Mouse (Mus musculus) liver, embryonic 14.5 days (tissue): ENCODE measurements at regions not wholly inside any gene's neighbourhood (a gene's known extent, or its start where the extent isn't known, plus 50 kb on each side); places are given as distances from the start of the nearest gene placed in this dataset.
"Not testable (repeated sequence)": the region's sequence is repeated elsewhere in the genome, so short reads cannot be mapped to it uniquely, and the experiment has no call there.

Source experiments
- ATAC-seq: fragments of 200-750 bp; cut with Nextera tagmentation; 2 replicates; pipeline ENCODE4 v1.8.0; 2017; ENCODE audit warnings: moderate number of reproducible peaks, mild to moderate bottlenecking, moderate library complexity; ENCODE audit not compliant: insufficient read depth
- DNase-seq, 3 experiments: peaks; one replicate each; pipeline ENCODE4 v3.0.0-alpha.2; 2012 to 2013; ENCODE audit warnings: low read depth in 3 of 3, low spot score in 3 of 3
- H3K27ac ChIP-seq: fragments of 300-500 bp; sonication (generic); 2 replicates; pipeline ENCODE4 v1.5.1; 2014; ENCODE audit warnings: moderate library complexity, mild to moderate bottlenecking, control low read depth, inconsistent platforms
- H3K27me3 ChIP-seq: fragments of 300-500 bp; sonication (generic); 2 replicates; pipeline ENCODE4 v1.6.1; 2014; ENCODE audit warnings: mild to moderate bottlenecking, low read length, moderate library complexity; ENCODE audit not compliant: control insufficient read depth, insufficient read depth
- H3K36me3 ChIP-seq: fragments of 300-500 bp; sonication (generic); replicated peaks from 2 replicates; pipeline ENCODE4 v1.6.1; 2014; ENCODE audit warnings: low read depth; ENCODE audit not compliant: control insufficient read depth, insufficient read depth
- H3K4me1 ChIP-seq, 2 experiments: fragments of 200-500 bp in 1 of 2; fragments of 300-500 bp in 1 of 2; sonication (generic) in 1 of 2; replicated peaks; 2 replicates each; pipeline ENCODE4 v1.6.1; 2012 to 2014; ENCODE audit warnings: antibody characterized with exemption in 1 of 2, inconsistent platforms in 1 of 2, low read length in 1 of 2; ENCODE audit not compliant: control insufficient read depth in 2 of 2, insufficient read depth in 2 of 2
- H3K4me2 ChIP-seq: fragments of 300-500 bp; sonication (generic); 2 replicates; pipeline ENCODE4 v1.6.1; 2014; ENCODE audit warnings: low read depth, mild to moderate bottlenecking, control low read depth, moderate library complexity
- H3K4me3 ChIP-seq, 2 experiments: fragments of 200-500 bp in 1 of 2; fragments of 300-500 bp in 1 of 2; sonication (generic) in 1 of 2; 2 replicates each; pipeline ENCODE4 v1.5.1; 2012 to 2014; ENCODE audit warnings: low read depth in 2 of 2, low read length in 2 of 2, mild to moderate bottlenecking in 2 of 2, control low read depth in 1 of 2, inconsistent platforms in 1 of 2, moderate library complexity in 1 of 2; ENCODE audit not compliant: insufficient read depth in 1 of 2
- H3K9ac ChIP-seq: fragments of 300-500 bp; sonication (generic); replicated peaks from 2 replicates; pipeline ENCODE4 v1.6.1; 2014; ENCODE audit warnings: mild to moderate bottlenecking, control low read depth, moderate library complexity
- H3K9me3 ChIP-seq: fragments of 300-500 bp; sonication (generic); 2 replicates; pipeline ENCODE4 v1.6.1; 2016; ENCODE audit warnings: low read length, mixed read lengths; ENCODE audit not compliant: control insufficient read depth
- CTCF ChIP-seq: IDR thresholded peaks from 2 replicates; pipeline ENCODE4 v1.5.1; 2016; ENCODE audit warnings: antibody characterized with exemption, low read depth, control low read depth
- EP300 ChIP-seq: IDR thresholded peaks from 2 replicates; pipeline ENCODE4 v1.6.1; 2016; ENCODE audit warnings: antibody characterized with exemption, low read depth
- WGBS: fragments of 180-500 bp; shearing (Covaris S2); extraction: QIAGEN DNeasy Blood & Tissue Kit; methylation state at CpG from one replicate; pipeline ENCODE4 v1.1.7; 2014; ENCODE audit not compliant: insufficient replicate concordance; 5-methylcytosine and 5-hydroxymethylcytosine counted together

- H3K4me1 ChIP-seq: no peaks in the 10 kb centered on the region
- H3K27ac ChIP-seq: no peak overlapping the region
- H3K36me3 ChIP-seq: no peaks in the 10 kb centered on the region
- ATAC-seq (no peak), DNase-seq (no peak)
- H3K4me3 ChIP-seq: no peak overlapping the region
- WGBS: 45% methylated on average over 7 of the region's 7 CpGs
- H3K4me2 ChIP-seq: no peak overlapping the region
- no peaks in the 10 kb centered on the region for H3K27me3 ChIP-seq
- no peaks in the 10 kb centered on the region for H3K9me3 ChIP-seq
- TF ChIP-seq EP300 (no peak), CTCF (no peak)
- no peak overlapping the region for H3K9ac ChIP-seq
These were observed 98.3 kb upstream of the Sec61g start for GRCm38 (mm10) chr11:16606435-16607214.

- H3K9ac ChIP-seq, H3K36me3 ChIP-seq, DNase-seq, H3K27ac ChIP-seq, H3K4me1 ChIP-seq, H3K9me3 ChIP-seq, H3K4me2 ChIP-seq, H3K27me3 ChIP-seq, ATAC-seq, H3K4me3 ChIP-seq: not testable (repeated sequence)
- WGBS: 87% methylated on average over 3 of the region's 3 CpGs
These were observed 99.7 kb upstream of the Sec61g start for GRCm38 (mm10) chr11:16607900-16608422.

DNA sequence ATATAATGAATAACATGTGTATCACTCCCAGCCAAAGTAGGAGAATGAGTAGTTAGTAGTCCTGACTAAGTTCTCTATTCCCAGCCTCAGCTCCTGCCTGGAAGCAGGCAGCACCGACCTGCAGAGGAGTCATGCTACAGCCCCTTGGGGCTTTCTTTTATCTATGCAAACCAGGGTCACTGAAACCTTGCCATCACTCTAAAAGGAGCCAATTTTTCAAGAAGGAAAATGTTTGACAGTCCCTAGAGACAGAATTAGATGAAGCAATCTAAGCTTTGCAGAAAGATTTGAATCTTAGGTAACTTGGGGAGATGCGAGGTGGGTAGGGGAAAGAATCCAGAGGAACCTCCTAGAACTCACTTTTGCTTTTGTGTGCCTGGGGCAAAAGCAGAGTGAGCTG, 103.5 kb upstream of the Sec61g start:
- no peak for TF ChIP-seq EP300
- TF ChIP-seq CTCF: no peak
- Histone ChIP-seq H3K9ac (no peak overlapping the region), H3K4me1 (no peaks in the 10 kb centered on the region), H3K27me3 (no peaks in the 10 kb centered on the region), H3K27ac (no peak overlapping the region), H3K36me3 (no peaks in the 10 kb centered on the region), H3K9me3 (no peaks in the 10 kb centered on the region), H3K4me2 (no peak overlapping the region), H3K4me3 (no peak overlapping the region)
- 46% methylated on average over 2 of the region's 2 CpGs for whole genome bisulfite sequencing
- ATAC-seq (no peak), DNase-seq (no peak)

DNA sequence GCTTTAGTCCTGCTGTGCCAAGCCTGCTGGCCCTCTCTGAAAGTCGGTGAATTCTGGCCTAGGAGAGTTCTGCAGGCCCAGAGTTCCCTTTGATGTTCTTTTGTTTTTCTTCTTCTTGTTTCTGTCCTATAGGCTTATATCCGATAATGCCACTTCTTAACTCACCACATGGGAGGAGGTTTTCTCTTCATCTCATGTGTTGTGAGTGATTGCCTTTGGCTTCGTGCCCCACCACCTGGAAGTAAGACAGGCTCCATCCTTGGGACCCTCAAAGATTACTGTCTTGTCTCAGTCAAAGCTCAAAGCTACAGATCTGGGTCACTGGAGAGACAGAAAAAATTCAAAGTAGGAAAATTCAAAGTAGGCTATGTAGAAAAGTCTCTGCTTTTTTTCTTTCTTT, 104.2 kb upstream of the Sec61g start:
- H3K4me3 ChIP-seq: no peak overlapping the region
- no peak for DNase-seq
- H3K4me1 ChIP-seq: no peaks in the 10 kb centered on the region
- H3K9ac ChIP-seq: no peak overlapping the region
- WGBS: 57% methylated on average over 3 of the region's 3 CpGs
- TF ChIP-seq CTCF: no peak
- no peak for TF ChIP-seq EP300
- no peak for ATAC-seq
- no peaks in the 10 kb centered on the region for H3K9me3 ChIP-seq
- H3K36me3 ChIP-seq: no peaks in the 10 kb centered on the region
- no peak overlapping the region for H3K4me2 ChIP-seq
- H3K27me3 ChIP-seq: no peaks in the 10 kb centered on the region
- H3K27ac ChIP-seq: no peak overlapping the region

GRCm38 (mm10) chr11:16619736-16620135, 111.5 kb upstream of the Sec61g start:
- Histone ChIP-seq H3K4me2 (no peak overlapping the region), H3K27ac (no peak overlapping the region), H3K27me3 (no peaks in the 10 kb centered on the region), H3K4me1 (no peaks in the 10 kb centered on the region), H3K9ac (no peak overlapping the region), H3K36me3 (no peaks in the 10 kb centered on the region), H3K4me3 (no peak overlapping the region), H3K9me3 (no peaks in the 10 kb centered on the region)
- ATAC-seq (no peak), DNase-seq (no peak)
- no peak for TF ChIP-seq EP300
- WGBS: 43% methylated on average over 1 of the region's 1 CpGs
